Mouse (Mus musculus) hindbrain, embryonic 10.5 days (tissue): ENCODE data around the gene Rbm39. TPM values are rescaled to one million over a fixed set of nuclear protein-coding genes. Genes with fewer than 3 reads are reported as not detected.

Experiments used
- DNase-seq: peaks from one replicate; pipeline ENCODE4 v3.0.0-alpha.2; 2017; ENCODE audit warnings: low spot score
- H3K27ac ChIP-seq: fragments of 300-500 bp; sonication (generic); 2 replicates; pipeline ENCODE4 v1.5.1; 2016; ENCODE audit warnings: mild to moderate bottlenecking, moderate library complexity
- H3K27me3 ChIP-seq: fragments of 300-500 bp; sonication (generic); 2 replicates; pipeline ENCODE4 v1.6.1; 2016; ENCODE audit warnings: mild to moderate bottlenecking; ENCODE audit not compliant: poor library complexity, insufficient read depth, severe bottlenecking
- H3K36me3 ChIP-seq: fragments of 300-500 bp; sonication (generic); 2 replicates; pipeline ENCODE4 v1.6.1; 2016; ENCODE audit warnings: mild to moderate bottlenecking, moderate library complexity
- H3K4me1 ChIP-seq: fragments of 300-500 bp; sonication (generic); replicated peaks from 2 replicates; pipeline ENCODE4 v1.6.1; 2016; ENCODE audit warnings: mild to moderate bottlenecking
- H3K4me3 ChIP-seq: fragments of 300-500 bp; sonication (generic); 2 replicates; pipeline ENCODE4 v1.5.1; 2016; ENCODE audit warnings: mild to moderate bottlenecking, moderate library complexity
- H3K9me3 ChIP-seq: fragments of 300-500 bp; sonication (generic); 2 replicates; pipeline ENCODE4 v1.6.1; 2016; ENCODE audit warnings: mild to moderate bottlenecking, moderate library complexity
- WGBS: fragments of 180-500 bp; shearing (Covaris S2); methylation state at CpG from one replicate; pipeline ENCODE4 v1.1.7; 2016; 5-methylcytosine and 5-hydroxymethylcytosine counted together
- polyA plus RNA-seq: library from polyadenylated mRNA; unstranded; fragments of >200 nt; fragmentation: Nextera tagmentation; extraction: Ambion mirVana; gene quantifications from 2 replicates; pipeline ENCODE4 v1.2.1, GENCODE M21; 2016

Rbm39 gene
- polyA plus RNA-seq = 485 and 564 TPM in 2 replicates

GRCm38 (mm10) chr2:156180094-156180821 is at the start of gene Rbm39:
Gene Rbm39 (minus strand): TSS chr2:156180238.
- under 1% methylated on average over 47 of the region's 47 CpGs for WGBS
- peak; percentile 100 for DNase-seq

GRCm38 (mm10) chr2:156229171-156229570 is 49.1 kb upstream of the Rbm39 start:
- no peak for DNase-seq
- Histone ChIP-seq H3K9me3 (no peaks in the 10 kb centered on the region), H3K4me1 (0 out of 2 replicates have a peak, but pooled peaks cover 2% of the 10 kb centered on the region), H3K27ac (no peak overlapping the region), H3K4me3 (no peak overlapping the region), H3K27me3 (no peaks in the 10 kb centered on the region), H3K36me3 (peaks cover 91% of the 10 kb centered on the region)
- 94% methylated on average over 1 of the region's 1 CpGs for WGBS

More at GRCm38 (mm10) chr2:156180094-156180821, at the start of gene Rbm39:
- Histone ChIP-seq H3K36me3 (peaks cover 41% of the 10 kb centered on the region), H3K4me3 (peak within 1 kb of the TSS; percentile 89), H3K4me1 (peaks cover 40% of the 10 kb centered on the region), H3K9me3 (no peaks in the 10 kb centered on the region), H3K27ac (peak within 1 kb of the TSS; percentile 100), H3K27me3 (no peaks in the 10 kb centered on the region)

- H3K4me3 ChIP-seq = no peak overlapping the region
- H3K36me3 ChIP-seq = peaks cover 91% of the 10 kb centered on the region
- no peaks in the 10 kb centered on the region for H3K4me1 ChIP-seq
- H3K27me3 ChIP-seq = no peaks in the 10 kb centered on the region
- WGBS = 95% methylated on average over 1 of the region's 1 CpGs
- H3K9me3 ChIP-seq = no peaks in the 10 kb centered on the region
- H3K27ac ChIP-seq = no peak overlapping the region
- no peak for DNase-seq
These were observed 47.7 kb upstream of the Rbm39 start for GRCm38 (mm10) chr2:156227689-156228088.

- H3K27ac ChIP-seq = no peak overlapping the region
- no peaks in the 10 kb centered on the region for H3K9me3 ChIP-seq
- no peak for DNase-seq
- no peak overlapping the region for H3K4me3 ChIP-seq
- H3K27me3 ChIP-seq = no peaks in the 10 kb centered on the region
- H3K36me3 ChIP-seq = peaks cover 77% of the 10 kb centered on the region
- H3K4me1 ChIP-seq = no peaks in the 10 kb centered on the region
- 93% methylated on average over 5 of the region's 5 CpGs for WGBS
These were observed 44.0 kb upstream of the Rbm39 start for GRCm38 (mm10) chr2:156224043-156224442.

DNA sequence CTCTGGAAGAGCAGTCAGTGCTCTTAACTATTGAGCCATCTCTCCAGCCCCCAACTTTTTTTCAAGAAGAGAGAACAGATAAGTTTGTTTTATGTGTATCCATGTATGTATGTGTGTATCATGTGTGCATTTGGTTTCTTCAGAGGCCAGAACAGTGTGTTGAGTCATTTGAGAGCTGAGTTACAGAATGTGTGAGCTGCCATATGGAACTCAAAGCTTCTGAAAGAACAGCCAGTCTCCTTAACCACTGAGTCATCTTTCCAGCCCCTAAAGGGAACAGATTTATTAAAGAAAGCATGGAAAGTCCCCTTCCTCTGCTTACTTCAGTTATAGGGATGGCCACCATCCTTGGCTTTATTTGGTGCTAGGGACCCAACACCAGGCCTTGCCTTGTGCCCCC is 42.1 kb upstream of the Rbm39 start:
- no peak overlapping the region for H3K27ac ChIP-seq
- no peak for DNase-seq
- H3K9me3 ChIP-seq = no peaks in the 10 kb centered on the region
- H3K4me3 ChIP-seq = no peak overlapping the region
- H3K36me3 ChIP-seq = peaks cover 71% of the 10 kb centered on the region
- no peaks in the 10 kb centered on the region for H3K27me3 ChIP-seq
- H3K4me1 ChIP-seq = no peaks in the 10 kb centered on the region

DNA sequence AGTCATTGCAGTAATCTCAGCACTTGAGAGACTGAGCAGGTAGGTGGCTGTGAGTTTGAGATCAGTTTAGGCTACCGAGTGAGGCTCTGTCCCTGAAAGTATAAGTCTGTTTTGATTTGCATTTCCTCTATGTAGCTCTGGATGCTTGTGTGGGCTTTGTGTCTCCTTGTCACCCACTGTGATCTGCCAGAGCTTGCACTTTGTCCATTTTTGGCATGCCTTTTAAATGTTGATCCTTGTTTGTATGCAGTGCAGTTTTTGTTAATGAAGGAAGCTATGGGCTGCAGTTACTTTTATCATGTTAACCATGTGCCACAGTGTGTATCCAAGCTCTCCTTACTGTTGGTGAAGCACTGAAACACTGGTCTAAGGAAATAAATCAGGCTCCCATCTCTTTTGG is 37.7 kb upstream of the Rbm39 start:
- H3K36me3 ChIP-seq = peaks cover 54% of the 10 kb centered on the region
- H3K4me1 ChIP-seq = no peaks in the 10 kb centered on the region
- no peak overlapping the region for H3K27ac ChIP-seq
- WGBS = 70% methylated on average over 1 of the region's 1 CpGs
- H3K9me3 ChIP-seq = no peaks in the 10 kb centered on the region
- DNase-seq = no peak
- no peaks in the 10 kb centered on the region for H3K27me3 ChIP-seq
- no peak overlapping the region for H3K4me3 ChIP-seq

GRCm38 (mm10) chr2:156203917-156204316 is 23.9 kb upstream of the Rbm39 start:
- no peak overlapping the region for H3K27ac ChIP-seq
- WGBS = 93% methylated on average over 6 of the region's 6 CpGs
- no peak overlapping the region for H3K4me3 ChIP-seq
- peaks cover 18% of the 10 kb centered on the region for H3K4me1 ChIP-seq
- peaks cover 92% of the 10 kb centered on the region for H3K36me3 ChIP-seq
- no peaks in the 10 kb centered on the region for H3K27me3 ChIP-seq
- no peak for DNase-seq
- H3K9me3 ChIP-seq = no peaks in the 10 kb centered on the region

DNA sequence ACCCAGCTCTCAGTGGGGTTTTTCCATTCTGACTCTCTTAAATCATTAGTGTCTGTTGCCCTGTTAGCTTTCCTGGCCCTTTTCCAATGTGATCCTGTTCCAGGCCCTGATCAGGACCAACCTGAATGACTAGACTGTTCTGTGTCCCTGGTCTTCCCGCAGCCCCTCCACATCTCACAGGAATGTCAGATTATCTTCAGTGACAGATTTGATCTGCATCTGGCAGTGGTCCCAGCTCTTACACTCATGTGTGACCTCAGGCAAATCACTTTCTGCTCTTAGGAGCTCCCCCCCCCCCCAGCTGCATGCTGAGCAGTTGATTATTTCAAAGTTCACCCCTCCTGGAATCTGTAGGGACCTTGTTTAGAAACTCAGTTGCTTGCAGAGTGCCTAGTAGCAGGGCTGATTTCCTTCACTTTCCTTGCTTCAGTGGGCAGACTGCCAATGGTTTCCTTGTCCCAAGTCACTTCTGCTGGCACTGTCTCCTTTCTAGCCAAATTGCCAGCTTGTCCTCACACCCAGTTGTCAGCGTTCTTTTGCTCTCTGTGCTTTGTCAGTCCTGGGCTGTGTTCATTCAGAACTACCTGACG is 22.9 kb upstream of the Rbm39 start:
- H3K9me3 ChIP-seq = no peaks in the 10 kb centered on the region
- 83% methylated on average over 3 of the region's 3 CpGs for WGBS
- H3K4me3 ChIP-seq = no peak overlapping the region
- peaks cover 88% of the 10 kb centered on the region for H3K36me3 ChIP-seq
- DNase-seq = no peak
- peaks cover 27% of the 10 kb centered on the region for H3K4me1 ChIP-seq
- H3K27ac ChIP-seq = no peak overlapping the region
- no peaks in the 10 kb centered on the region for H3K27me3 ChIP-seq

- no peak for DNase-seq
- Histone ChIP-seq H3K4me1 (peaks cover 37% of the 10 kb centered on the region), H3K9me3 (no peaks in the 10 kb centered on the region), H3K27ac (no peak overlapping the region), H3K36me3 (peaks cover 75% of the 10 kb centered on the region), H3K27me3 (no peaks in the 10 kb centered on the region), H3K4me3 (no peak overlapping the region)
- WGBS = 97% methylated on average over 4 of the region's 4 CpGs
These were observed 21.4 kb upstream of the Rbm39 start for GRCm38 (mm10) chr2:156201486-156201885.

DNA sequence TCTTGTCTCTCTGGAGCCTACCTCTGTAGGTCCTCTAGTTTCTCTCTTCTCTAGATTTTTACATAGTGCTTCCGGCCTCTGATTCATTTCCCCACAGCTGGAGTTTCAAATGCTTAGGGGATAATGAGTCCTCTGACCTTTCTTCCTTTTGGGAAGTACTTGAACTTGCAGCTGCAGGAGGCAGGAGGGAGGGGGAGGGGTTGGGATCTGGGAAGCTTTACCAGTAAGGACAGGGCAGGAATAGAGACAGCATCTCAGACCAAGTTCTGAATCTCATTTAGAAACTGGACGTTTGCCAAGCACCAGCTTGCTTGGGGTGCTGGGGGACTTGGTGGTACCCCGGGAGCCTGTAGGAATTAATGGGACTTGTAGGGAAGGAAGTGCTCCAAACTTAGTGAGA is 19.9 kb upstream of the Rbm39 start:
- Histone ChIP-seq H3K4me1 (peaks cover 50% of the 10 kb centered on the region), H3K9me3 (no peaks in the 10 kb centered on the region), H3K27ac (no peak overlapping the region), H3K4me3 (no peak overlapping the region), H3K27me3 (no peaks in the 10 kb centered on the region), H3K36me3 (peaks cover 60% of the 10 kb centered on the region)
- DNase-seq = no peak
- 85% methylated on average over 3 of the region's 3 CpGs for WGBS

GRCm38 (mm10) chr2:156197129-156197911 is 17.3 kb upstream of the Rbm39 start:
- H3K4me3 ChIP-seq = peak overlapping the region; percentile 81
- no peaks in the 10 kb centered on the region for H3K9me3 ChIP-seq
- no peaks in the 10 kb centered on the region for H3K27me3 ChIP-seq
- H3K36me3 ChIP-seq = peaks cover 35% of the 10 kb centered on the region
- DNase-seq = no peak
- H3K27ac ChIP-seq = peak overlapping the region; percentile 97
- 4% methylated on average over 17 of the region's 17 CpGs for WGBS
- H3K4me1 ChIP-seq = peaks cover 48% of the 10 kb centered on the region

DNA sequence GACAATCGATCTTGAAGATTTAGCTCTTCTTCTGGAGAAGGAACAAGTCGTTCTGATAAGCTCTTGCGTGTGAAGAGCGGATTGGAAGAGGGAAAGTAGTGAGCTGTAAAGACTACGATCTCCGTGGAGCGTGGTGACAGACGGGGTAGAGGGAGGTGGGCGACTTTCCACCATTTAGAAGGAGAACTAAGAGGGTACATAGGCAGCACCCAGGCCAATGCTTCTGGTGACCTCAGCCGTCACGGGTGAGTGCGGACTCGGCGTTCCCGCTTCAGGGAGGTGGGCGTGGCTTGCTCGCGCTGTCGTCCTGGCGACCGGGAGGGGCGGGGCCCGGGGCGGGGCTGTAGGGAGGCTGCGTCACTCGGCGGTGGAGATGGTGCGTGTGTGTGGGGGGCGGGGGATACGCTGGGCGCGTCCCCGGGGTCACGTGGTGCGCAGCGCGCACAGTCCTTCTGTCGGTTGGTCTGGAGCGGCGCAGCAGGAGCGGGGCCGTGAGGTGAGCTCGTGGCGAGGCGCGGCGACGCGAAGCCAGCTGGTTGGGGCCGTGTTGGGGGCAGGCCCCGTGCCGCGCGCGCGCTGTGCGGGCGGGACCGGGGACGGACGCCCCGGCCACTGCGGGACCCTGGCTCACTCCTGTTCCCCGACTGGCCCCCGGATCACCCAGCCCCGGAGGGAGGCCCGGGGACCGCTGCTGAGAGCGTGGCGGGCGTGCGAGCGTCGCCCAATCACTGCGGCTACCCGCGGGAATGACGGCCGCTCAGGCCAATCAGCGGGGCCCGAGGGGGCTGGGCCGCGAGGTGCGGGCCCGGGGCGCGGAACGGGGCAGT is 16.5 kb upstream of the Rbm39 start, which contains the start of gene Phf20:
Gene Phf20 (plus strand): TSS at position 165 of the 827 bp plus-strand sequence.
- peaks cover 48% of the 10 kb centered on the region for H3K4me1 ChIP-seq
- DNase-seq = peak; percentile 99
- no peaks in the 10 kb centered on the region for H3K9me3 ChIP-seq
- H3K27ac ChIP-seq = peak within 1 kb of the TSS; percentile 97
- H3K4me3 ChIP-seq = peak within 1 kb of the TSS; percentile 81
- peaks cover 31% of the 10 kb centered on the region for H3K36me3 ChIP-seq
- no peaks in the 10 kb centered on the region for H3K27me3 ChIP-seq
- under 1% methylated on average over 87 of the region's 88 CpGs for WGBS
